12 mouse cellular contexts compared by ENCODE assay signal in genomic region chr4:154539703-154540102, GRCm38 (mm10).
"Had no signal": no experiment of that assay in that cellular context is flagged by ENCODE, and none has a peak within 500 bp of the region (broad histone marks: within the 10 kb centered on the region; RNA-seq: fewer than 3 reads in every experiment).

No protein-coding gene starts in this region.

- H3K9me3 ChIP-seq: limb, embryonic 12.5 days; liver, embryonic 13.5 days; neural tube, embryonic 12.5 days had no signal

- ATAC-seq: liver, postnatal 0 days had no signal

- H3K36me3 ChIP-seq: limb, embryonic 12.5 days; liver, embryonic 13.5 days; neural tube, embryonic 12.5 days had no signal

- H3K27ac ChIP-seq: kidney, postnatal 0 days; limb, embryonic 12.5 days; neural tube, embryonic 12.5 days had no signal

- H3K4me3 ChIP-seq: layer of hippocampus, adult 2 months; limb, embryonic 12.5 days; liver, embryonic 13.5 days; neural tube, embryonic 12.5 days had no signal

- H3K27me3 ChIP-seq: limb, embryonic 12.5 days; liver, embryonic 13.5 days had no signal

- H3K9ac ChIP-seq: limb, embryonic 12.5 days; liver, embryonic 13.5 days; liver, postnatal 0 days; neural tube, embryonic 12.5 days had no signal

- DNase-seq: kidney, adult 8-10 months; kidney, postnatal 4 days; liver; liver, embryonic 13.5 days; liver, postnatal 0 days; lung, postnatal 36 days; thymus, adult 2 months; thymus, postnatal 25 days had no signal
